In the genomic region with DNA sequence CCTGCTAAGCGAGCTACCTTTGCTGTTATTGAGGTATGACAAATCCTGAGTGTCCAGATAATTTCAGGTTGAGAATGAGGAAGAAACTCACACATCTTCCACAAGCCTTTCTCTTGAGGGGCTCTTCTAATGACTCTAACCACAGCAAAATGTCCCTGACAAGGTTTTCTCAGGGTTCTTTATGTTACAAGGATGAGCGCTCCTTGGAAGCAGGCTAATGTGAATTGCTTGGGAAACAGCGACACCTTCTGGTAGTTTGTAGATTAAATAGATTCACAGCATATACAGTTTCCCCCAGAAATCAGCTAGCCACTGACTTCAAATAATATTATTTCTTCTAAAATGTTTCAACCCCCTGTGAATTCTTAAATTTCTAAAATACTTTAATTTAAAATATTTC, we compare ENCODE assay signal across 8 mouse cellular contexts. TPM values are rescaled to one million over a fixed set of nuclear protein-coding genes. Genes with fewer than 3 reads are reported as not detected.
DNase-seq lines count a peak whose midpoint lies in the region; ATAC-seq lines count a peak whose summit lies in the region.

No protein-coding gene starts in this region.

- DNase-seq in adrenal gland, postnatal 10 days, result peak; percentile 61
- no peak for DNase-seq in adrenal gland, postnatal 4 days (ENCODE audit: low spot score in 2 of 2)
- DNase-seq in 416B (ENCODE audit: low read depth), result peak; percentile 87
- DNase-seq in c-Kit-negative CD71-positive TER-119-positive erythroid progenitor cells, embryonic 14.5 days (ENCODE audit: low read depth, low spot score), result peak; percentile 38
- peak; percentile 63 for DNase-seq in lung, postnatal 14 days
- DNase-seq in right cerebral cortex, postnatal 14 days, result peak; percentile 18

- H3K36me3 ChIP-seq in forebrain, embryonic 15.5 days, result no peaks in the 10 kb centered on the region
- no peaks in the 10 kb centered on the region for H3K36me3 ChIP-seq in kidney, embryonic 15.5 days

- no peak overlapping the region for H3K9ac ChIP-seq in forebrain, embryonic 15.5 days (replicated peaks)
- H3K9ac ChIP-seq in kidney, embryonic 15.5 days, result no peak overlapping the region

- H3K4me3 ChIP-seq in forebrain, embryonic 15.5 days, result no peak overlapping the region
- H3K4me3 ChIP-seq in kidney, embryonic 15.5 days (replicated peaks), result no peak overlapping the region

- H3K27ac ChIP-seq in forebrain, embryonic 15.5 days (replicated peaks), result no peak overlapping the region
- H3K27ac ChIP-seq in kidney, embryonic 15.5 days, result no peak overlapping the region

- H3K4me1 ChIP-seq in forebrain, embryonic 15.5 days, result 0 out of 2 replicates have a peak, but pooled peaks cover 3% of the 10 kb centered on the region
- no peaks in the 10 kb centered on the region for H3K4me1 ChIP-seq in kidney, embryonic 15.5 days

- 31% methylated on average over 3 of the region's 3 CpGs for WGBS in forebrain, embryonic 15.5 days
- 32% methylated on average over 3 of the region's 3 CpGs for WGBS in kidney, embryonic 15.5 days

- H3K4me2 ChIP-seq in forebrain, embryonic 15.5 days (replicated peaks), result no peak overlapping the region
- H3K4me2 ChIP-seq in kidney, embryonic 15.5 days, result no peak overlapping the region

- no peaks in the 10 kb centered on the region for H3K27me3 ChIP-seq in forebrain, embryonic 15.5 days
- no peaks in the 10 kb centered on the region for H3K27me3 ChIP-seq in kidney, embryonic 15.5 days

- ATAC-seq in forebrain, embryonic 15.5 days (replicated peaks), result peak; percentile 85
- 0 out of 2 replicates have a peak, but pooled peaks have one; percentile 56 for ATAC-seq in kidney, embryonic 15.5 days (replicated peaks; ENCODE audit: low FRiP score)

- H3K9me3 ChIP-seq in forebrain, embryonic 15.5 days, result no peaks in the 10 kb centered on the region
- H3K9me3 ChIP-seq in kidney, embryonic 15.5 days (replicated peaks), result no peaks in the 10 kb centered on the region

RNA-seq across cellular contexts. Expression of gene Slc17a8, which starts 9.0 kb away (rescaled TPM):
- total RNA-seq in adrenal gland, postnatal 10 days (2021), result 1 to 10 TPM in 1 of 2 experiments, under 1 TPM in 1; 0.33 to 1.0 TPM
- total RNA-seq in adrenal gland, postnatal 4 days (2021), result under 1 TPM in 1 of 2 experiments, not detected in 1; 0.17 TPM
- 0.29 and 0.38 TPM in 2 replicates for polyA plus RNA-seq in forebrain, embryonic 15.5 days (2015; fragmentation: Nextera tagmentation; extraction: Ambion mirVana)
- 0.70 and 1.2 TPM in 2 replicates for polyA plus RNA-seq in kidney, embryonic 15.5 days (2015; fragmentation: Nextera tagmentation; extraction: Ambion mirVana)

RNA-seq across cellular contexts. Expression of gene Scyl2, which starts 56.0 kb away (rescaled TPM):
- total RNA-seq in adrenal gland, postnatal 10 days (2021), result 10 to 100 TPM; 34.2 to 36.9 TPM
- 10 to 100 TPM; 39.5 to 39.8 TPM for total RNA-seq in adrenal gland, postnatal 4 days (2021)
- 9.0 and 9.2 TPM in 2 replicates for polyA plus RNA-seq in forebrain, embryonic 15.5 days (2015; fragmentation: Nextera tagmentation; extraction: Ambion mirVana)
- 7.9 and 8.1 TPM in 2 replicates for polyA plus RNA-seq in kidney, embryonic 15.5 days (2015; fragmentation: Nextera tagmentation; extraction: Ambion mirVana)

Comparison
In these comparisons a context has a peak if more than half of its experiments do, and no peak if none do; other contexts are left out.
1. DNase-seq: peak in adrenal gland, postnatal 10 days (single experiment), 416B (single experiment), c-Kit-negative CD71-positive TER-119-positive erythroid progenitor cells, embryonic 14.5 days (single experiment), lung, postnatal 14 days (single experiment) and right cerebral cortex, postnatal 14 days (single experiment); none in adrenal gland, postnatal 4 days (0 of 2).